Mouse (Mus musculus): ENCODE results near the gene Tmem8b.

The Tmem8b gene

DNA sequence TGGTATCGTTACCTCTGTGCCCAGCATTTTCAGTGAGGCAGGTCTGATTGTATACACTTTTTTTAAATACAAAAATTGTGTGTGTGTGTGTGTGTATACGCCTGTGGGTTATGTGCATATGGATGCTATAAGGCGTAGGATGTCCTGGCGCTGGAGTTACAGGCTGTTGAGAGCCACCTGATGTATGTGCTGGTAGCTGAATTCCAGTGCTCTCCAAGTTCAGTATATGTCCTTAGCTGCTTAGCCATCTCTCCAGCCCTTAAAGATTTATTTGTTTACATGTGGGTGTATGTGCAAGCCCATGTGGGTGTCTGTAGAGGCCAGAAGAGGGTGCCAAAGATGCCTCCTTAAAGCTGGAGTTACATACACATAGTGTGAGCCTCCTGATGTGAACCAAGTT, 11.6 kb upstream of the Tmem8b start:
- no peak for DNase-seq

DNA sequence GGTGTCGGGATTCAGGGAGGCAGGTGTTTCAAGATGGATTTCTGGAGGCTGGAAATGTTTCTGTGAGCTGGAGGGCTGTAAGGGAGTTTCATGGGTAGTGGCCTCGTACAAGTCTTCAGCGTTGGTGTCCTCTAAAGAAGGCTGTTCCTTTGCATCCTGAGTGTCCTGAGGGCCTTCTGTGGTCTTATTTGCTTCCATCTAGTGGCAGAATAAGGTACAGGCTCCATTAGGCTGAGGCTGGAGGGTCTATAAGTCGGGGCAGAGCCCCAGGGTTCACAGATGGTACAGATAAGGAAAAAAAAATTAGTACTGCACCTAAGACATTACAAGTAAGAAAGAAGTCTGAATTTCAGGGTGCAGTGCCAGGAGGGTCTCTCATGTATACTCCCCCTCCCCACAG, 2.4 kb upstream of the Tmem8b start:
- DNase-seq: peak; percentile 29 to 37

DNA sequence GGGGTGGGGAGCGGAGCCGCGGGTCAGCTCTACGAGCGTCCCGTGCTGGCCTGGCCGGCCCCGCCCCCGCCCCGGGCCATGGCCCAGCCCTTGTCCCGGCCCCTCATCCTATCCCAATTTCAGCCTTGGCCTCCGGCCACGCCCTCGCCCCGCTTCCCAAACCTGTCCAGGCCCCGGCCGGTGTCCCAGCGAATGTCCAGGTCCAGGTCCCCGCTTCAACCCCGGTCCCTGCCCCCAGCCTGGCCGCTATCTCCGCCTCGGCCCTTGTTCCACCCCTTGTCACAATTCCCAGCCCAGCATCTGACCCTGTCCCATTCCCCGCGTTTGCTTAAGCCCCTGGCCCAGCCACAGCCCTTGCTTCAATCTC, 640 bp downstream of the Tmem8b start:
- DNase-seq: peak; percentile 64 to 84

DNA sequence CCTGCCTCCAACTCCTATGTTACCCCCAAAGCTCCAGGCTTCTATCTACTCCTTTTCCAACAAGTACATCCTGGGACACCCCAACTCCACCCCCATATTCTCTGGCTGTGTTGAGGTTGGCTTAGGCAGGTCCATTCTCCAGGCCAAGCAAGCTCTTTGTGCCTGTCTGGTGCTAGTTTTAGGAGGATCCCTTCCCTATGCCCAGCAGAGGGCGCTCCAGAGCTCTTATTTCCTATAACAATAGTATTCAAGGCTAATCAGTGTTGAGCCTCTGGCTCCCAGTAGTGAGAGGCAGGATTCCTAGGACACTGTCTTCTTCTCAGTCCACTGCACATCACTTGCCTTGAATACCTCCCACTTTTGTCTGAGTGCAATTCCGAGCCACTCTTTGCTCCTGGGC, 3.3 kb downstream of the Tmem8b start:
- peak; percentile 92 to 98 for DNase-seq

DNA sequence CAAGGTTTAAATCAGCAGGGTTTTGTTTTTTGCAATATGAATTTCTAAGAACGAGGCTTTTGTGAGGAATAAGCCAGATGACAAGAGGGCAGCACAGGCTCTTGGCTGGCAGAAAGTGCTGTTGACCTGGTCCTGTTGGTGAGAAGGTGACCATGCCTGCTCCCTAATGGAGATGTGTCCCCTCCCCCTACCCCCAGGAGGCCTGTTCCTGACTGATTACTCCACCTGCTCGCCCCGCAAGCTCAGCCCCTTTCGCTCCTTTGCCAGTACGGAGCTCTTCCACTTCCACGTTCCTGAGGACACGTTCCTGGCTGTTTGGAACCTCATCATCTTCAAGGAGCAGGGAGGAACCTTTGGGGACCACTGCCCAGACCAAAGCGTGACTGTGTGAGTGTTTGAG, 4.9 kb downstream of the Tmem8b start:
- DNase-seq: no peak

DNA sequence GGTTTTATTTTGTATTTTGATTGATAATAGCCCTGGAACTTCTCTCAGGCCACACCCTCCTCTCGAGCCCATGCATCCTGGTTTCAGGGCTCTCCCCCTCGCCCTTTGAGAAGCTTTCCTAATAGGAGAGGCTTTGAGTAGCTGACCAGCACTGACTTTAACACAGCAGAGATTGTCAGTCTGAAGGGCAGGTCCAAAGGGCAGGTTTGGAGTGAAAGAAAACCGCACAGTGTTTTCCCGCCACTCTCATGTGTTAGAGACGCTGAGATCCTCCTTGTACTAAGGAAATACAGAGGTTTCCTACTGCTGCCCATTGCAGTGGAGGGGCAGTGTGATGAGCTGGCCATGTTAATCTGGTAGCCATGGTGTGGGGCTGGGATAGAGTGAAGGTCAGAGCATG, 6.2 kb downstream of the Tmem8b start:
- peak; percentile 39 to 52 for DNase-seq

DNA sequence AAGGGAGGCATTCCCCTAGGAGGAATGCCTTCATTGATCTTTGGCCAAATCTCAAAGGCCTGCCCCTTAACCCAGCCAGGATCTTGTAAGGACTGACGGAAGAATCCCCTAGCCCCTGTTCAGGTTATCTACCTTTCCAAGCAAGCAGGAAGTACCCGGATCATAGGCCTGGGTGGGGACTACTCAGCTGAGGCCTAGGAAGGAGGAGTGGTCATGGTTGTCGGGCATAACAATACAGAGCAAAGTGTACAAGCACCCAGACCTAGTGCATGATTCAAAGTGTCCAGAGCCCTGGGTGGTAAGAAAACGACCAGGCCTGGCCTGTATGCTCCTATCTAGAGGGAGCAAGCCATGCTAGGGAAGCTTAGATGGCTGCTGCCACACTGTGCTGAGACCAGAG, 6.8 kb downstream of the Tmem8b start:
- no peak for DNase-seq

DNA sequence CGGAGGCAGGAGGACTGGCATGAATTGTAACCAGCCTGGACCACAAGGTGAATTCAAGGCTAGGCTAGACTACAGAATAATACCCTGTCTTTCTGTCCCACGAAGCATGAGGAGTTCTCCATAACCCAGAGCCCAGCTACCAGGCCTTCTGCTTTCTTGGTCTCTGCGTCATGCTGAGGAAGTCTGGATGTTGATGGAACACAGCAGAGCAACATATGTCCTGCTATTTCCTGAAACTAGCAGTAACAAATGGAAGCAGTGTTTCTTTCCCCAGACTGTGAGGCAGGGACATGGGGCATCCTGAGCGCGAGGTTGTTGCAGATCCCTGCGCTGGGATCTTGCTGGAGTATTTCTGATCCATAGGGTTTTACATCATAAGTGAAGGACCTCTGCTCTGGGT, 9.8 kb downstream of the Tmem8b start:
- no peak for DNase-seq

DNA sequence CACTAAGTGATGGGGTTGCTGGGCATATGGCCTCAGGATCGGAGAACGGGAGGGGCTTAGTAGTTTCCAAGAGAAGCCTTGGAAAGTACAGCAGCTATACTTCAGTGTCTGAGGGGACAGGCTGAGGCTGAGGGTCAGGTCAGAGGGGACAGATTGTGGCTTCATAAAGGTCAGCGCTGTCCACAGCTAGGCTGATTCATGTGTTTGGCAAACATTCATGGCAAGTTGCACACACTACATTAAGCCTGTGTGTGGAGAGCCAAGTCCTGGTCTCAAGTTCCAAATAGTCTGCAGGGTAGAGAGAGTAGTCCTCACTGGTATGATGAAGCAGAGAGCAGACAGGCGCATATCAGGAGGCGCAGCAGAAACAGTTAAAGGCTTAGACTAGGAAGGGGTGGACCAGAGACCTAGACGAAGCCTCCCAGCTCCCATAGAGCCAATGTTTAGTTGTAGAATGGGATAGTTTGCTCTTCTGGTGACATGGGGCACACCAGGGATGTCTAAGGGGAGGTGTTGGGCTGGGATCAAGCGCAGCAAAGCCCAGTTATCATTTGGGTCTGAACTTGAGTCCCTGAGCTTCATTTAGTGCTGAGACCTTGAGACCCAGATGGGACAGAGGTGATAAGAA, 10.8 kb downstream of the Tmem8b start:
- peak; percentile 48 to 50 for DNase-seq

DNA sequence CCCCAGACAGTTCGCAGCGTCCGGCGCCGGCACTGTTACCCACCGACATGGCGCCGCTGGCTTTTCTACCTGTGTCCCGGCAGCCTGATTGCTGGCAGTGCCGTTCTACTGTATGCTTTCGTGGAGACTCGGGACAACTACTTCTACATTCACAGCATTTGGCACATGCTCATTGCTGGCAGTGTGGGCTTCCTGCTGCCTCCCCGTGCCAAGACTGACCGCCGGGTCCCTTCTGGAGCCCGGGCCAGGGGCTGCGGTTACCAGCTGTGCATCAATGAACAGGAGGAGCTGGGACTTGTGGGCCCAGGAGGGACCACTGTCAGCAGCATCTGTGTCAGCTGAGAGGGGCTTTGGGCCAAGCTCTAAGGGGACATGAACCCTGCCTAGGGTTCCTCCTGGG, 21.2 kb downstream of the Tmem8b start:
- DNase-seq: no peak

DNA sequence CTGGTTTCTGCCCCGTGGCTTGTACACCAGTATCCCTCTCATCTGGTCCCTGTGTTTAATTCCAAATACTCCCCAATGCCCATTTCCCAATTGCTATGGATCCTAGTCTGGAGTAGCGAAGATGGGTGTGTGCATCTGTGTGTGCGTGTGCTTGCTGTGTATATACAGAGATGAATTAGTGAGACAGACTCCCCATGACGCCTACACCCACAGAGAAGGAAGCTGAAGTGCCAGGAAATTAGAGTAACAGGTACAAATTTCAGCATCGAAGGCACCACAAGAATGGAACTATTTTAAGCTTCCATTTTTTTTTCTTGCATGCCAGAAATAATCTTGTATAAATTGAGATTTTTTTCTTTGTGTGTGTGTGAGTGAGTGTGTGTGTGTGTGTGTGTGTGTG, 22.3 kb downstream of the Tmem8b start:
- no peak for DNase-seq

DNA sequence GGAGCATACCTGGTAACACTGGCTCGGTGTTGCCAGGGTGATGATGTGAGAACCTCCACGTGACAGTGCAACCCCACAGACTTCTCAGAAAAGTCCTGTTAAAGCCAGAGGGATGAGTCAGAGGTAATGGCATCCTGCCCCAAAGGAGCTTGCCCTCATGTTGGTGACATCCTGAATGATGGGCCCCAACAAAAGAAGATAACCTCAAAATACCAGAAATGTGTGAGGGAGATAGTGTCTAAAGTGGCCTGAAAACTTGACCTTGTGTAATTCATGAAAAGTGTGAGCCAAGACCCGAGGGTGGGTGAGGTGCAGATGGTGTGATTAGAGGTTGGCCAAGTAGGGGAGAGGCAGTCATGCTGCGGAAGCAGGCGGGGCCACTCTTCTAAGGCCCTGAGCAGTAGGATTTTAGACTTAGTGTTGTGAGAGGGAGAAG, 25.1 kb downstream of the Tmem8b start:
- DNase-seq: no peak

DNA sequence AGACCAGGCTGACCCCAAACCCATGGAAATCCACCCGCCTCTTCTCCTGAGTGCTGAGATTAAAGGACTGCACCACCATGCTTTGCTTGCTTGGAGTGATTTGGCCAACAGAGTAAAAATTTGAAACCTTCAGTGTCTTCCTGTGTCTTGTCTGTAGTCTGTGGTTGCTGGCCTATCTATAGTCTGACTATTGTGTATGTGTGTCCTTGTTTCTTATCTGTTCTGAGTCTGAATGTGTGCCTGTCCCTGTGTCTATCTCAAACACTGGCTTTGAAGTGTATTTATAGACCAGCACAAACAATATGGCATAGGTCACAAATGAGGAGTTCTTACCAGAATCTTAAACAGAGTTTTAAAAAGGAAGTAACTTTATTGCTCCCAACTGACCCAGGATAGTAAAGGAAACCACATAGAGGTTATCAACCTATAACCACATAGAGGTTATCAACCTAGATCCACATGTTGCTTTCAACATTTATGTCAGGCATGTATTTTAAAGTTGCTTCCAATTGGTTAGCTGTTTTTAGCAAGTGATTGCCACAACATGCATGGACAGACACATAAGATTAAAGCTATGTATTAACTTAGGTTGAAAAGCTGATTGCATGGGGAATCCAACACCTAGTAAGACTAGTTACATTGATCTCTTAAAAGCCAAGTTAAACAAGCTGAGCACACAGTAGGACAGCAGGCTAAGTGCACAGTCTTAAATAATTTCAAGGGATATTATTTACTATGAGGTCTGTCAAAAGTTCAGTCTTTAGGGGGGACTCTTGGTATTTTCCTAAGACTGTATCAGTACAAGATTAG, 25.9 kb downstream of the Tmem8b start:
- DNase-seq: no peak

DNA sequence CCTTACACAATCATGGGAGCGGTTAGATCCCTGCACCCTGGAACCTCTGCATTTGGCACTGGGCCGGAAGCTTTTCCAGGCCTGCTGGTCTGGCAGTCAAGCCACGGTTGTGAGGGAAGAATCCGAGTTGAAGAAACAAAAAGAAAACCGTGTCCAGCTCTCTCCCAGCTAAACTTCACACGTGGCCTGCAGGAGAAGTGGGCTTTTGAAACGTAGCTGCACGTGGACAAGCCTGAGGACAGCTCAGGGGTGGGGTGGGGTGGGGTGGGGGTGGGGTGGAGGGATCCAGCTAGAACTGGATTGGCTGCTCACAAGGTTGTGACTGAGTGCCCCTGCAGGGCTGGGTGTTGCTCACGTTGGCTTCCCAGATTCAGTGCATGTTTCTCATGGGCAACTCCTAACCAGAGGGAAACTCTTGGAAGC, 26.5 kb downstream of the Tmem8b start:
- DNase-seq: peak; percentile 56 to 77

DNA sequence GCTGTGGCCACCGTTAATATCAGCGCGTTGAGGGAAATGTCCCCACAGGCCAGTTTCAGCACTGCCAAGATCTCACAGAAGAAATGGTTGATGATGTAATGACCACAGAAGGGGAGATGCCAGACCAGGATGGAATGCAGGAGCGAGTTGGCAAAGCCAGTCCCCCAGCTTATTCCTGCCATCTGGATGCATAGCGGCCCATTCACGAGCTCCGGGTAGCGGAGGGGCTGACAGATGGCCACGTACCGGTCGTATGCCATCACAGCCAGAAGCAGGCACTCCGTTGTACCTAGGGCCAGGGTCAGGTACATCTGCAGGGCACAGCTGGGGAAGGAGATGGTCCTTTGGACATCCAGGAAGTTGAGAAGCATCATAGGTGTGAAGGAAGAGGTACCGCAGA, 27.8 kb downstream of the Tmem8b start:
- no peak for DNase-seq

DNA sequence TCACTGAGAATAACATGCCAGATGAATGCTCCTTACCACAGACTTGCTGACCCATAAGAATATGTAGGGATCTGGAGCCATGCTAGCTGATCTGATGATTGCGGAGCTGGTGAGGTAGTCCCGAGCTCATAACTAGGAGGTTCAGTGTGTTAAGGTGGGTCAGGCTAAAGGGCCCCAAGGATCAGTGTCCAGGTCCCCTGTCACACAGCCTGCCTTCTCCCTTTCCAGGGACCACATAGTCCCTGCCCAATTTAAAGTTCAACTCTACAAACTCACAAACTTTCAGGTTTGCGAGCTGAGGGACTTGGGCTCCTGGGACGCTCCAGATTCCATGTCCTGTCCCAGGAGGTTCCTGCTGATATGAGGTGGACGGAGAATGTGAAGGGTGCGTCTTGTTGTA, 31.9 kb downstream of the Tmem8b start, which contains the start of gene Olfr70:
Gene Olfr70 (minus strand): TSS at position 101 of the 400 bp plus-strand sequence.
- no peak for DNase-seq

DNA sequence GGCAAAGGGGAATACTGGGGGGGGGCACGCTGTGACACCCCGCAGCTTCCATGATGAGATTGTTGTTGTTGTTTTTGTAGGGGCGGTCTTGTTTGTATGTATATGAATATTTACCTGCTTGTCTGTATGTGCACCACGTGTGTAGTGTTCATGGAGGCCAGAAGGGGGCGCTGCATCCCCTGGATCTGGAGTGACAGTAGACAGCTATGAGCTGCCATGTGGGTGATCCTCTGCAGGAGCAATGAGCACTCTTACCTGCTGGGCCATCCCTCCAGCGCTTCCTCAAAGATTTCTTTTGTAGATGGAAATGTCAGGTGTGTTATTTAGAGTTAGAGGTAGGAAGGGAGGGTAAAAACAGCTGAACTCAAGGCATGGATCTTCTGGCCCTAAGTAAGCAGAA, 34.7 kb downstream of the Tmem8b start:
- no peak for DNase-seq

DNA sequence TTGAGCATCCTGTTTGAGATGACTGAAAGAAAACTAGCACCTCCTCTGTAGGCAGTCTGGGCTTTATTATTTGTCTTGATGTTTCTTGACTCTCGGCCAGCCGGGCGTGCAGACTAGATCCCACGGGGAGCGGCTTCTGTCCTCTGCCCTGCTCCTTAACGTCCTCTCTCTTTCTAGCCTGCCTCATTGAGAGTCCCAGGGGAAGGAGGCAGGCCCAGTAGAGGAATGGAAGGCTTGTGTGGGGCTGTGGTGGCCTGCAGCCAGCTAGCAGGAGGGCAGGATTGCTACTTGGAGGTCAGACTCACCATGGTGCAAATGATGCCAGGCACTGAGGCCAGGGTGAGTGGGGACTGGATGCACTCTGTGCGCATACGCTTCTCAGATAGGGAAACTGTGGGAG, 35.1 kb downstream of the Tmem8b start:
- peak; percentile 55 to 60 for DNase-seq

DNA sequence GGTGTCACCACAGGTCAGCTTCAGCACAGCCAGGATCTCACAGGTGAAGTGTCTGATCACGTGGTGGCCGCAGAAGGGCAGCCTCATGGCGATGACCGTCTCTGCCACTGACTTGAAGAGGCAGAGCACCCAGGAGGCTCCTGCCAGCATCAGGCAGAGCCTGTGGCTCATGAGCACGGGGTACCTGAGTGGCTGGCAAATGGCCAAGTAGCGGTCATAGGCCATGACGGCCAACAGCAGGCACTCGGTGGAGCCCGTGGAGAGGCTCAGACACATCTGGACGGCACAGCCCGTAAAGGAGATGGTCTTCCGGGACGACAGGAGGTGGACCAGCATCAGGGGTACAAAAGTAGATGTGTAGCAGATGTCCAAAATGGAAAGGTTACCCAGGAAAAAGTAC, 37.2 kb downstream of the Tmem8b start:
- peak in 1 of 2 experiments; percentile 70 for DNase-seq

DNA sequence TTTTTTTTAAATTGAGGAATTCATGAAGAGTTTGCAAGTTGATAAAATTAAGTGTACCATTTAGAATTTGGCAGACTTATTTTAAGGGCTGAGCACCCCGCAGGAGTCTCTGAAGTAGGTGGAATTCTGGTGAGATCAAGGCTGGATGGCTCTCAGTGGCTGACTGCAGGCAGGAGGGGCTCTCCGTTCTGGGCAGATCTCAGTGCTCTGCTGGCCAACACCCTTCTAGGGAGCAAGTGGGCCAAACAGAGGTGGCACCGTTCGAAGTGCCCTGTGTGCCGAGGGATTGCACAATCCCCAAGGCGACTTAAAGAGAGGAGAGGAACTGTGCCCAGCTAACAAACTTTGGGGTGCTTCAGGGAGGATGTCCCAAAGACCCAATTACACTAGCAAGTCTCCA, 41.1 kb downstream of the Tmem8b start, which contains the start of gene Olfr71:
Gene Olfr71 (minus strand): TSS at position 387 of the 400 bp plus-strand sequence.
- DNase-seq: no peak

DNA sequence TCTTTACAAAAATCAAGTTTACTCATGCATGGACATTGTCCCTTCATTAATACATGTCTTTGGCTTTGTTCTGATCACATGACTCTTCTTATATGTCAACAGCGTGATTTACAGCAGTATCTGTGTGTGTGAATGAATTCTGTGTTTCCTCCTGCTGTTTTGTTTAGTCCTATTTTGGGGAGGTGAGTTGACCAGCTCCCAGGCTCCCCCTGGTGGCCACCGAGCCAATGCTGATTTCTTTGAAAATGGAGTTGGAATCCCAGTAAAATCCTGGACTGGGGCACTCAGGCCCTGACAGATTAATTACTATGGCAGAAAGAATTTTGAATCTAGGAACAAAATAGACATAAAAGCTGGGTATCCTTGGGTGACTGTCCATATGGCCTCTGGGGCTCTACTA, 43.0 kb downstream of the Tmem8b start:
- peak; percentile 80 to 96 for DNase-seq

DNA sequence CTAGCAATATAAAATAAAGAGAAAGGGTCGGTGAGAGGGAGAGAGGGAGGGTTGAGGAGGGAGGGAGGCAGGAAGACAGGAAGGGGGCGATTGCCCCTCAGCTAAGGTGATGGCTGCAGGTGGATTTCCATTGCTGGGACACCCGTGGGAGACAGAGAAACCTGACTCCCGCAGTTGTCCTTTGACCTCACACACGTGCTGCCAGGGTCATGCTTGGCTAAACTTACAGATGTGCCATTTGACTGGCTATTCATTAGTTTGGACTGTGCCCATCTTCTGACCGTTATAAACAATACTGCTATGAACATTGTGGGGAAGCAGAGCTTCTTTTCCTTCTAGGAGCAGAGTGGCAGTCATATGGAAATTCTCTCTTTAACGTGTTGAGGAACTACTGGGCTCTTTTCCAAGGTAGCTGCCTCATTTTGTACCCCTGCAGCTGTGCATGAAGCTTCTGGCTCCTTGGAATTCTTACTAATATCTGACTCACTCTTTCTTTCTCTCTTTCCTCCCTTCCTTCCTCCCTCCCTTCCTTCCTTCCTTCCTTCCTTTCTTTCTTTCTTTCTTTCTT, 45.0 kb downstream of the Tmem8b start:
- peak in 1 of 2 experiments; percentile 83 for DNase-seq

DNA sequence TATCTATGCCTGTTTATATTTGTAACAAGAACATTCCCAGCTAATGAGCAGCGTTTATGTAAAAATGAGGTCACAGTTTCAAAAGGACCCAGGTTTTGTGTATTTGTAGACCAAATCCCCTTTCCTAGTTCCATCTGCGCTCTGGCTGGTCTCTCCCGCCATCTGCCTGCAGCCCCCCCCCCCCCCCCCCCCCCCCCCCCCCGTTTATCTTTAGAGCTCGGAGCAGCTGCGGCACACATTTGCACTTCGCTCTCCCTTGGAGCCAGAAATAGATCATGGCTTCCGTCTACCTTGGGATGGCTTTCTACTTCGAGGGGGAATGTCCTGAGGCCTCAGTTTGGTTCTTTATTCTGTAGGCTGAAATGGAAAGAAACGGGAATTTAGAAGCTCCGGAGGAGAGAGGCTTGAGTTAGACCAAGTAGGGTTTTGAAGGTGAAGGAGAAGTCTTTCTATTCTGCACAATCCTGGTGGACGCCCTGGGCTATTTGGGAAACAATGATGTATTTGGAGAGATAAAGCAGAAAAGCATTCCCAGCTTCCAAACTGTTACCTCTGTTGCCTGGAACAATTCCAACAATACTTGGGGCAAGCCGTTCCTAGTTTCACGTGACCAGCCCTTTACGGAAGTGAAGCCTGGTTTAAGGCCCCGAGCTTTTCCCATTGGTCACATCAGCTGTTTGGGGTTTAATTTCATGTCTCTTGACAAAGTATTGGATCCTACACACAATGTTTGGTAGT, 51.9 kb downstream of the Tmem8b start:
- no peak for DNase-seq

Measured in kidney, postnatal 36 days (tissue).